Mouse (Mus musculus): ENCODE results near the gene Asb2. TPM values are rescaled to one million over a fixed set of nuclear protein-coding genes. Genes with fewer than 3 reads are reported as not detected.

The Asb2 gene
- total and polyA plus RNA-seq, 2 experiments from 2014 or later = 380 to 632 TPM

GRCm38 (mm10) chr12:103281912-103282311 is 73.9 kb downstream of the Asb2 start:
- H3K4me3 ChIP-seq (ENCODE audit: low read depth, low read length) = no peak overlapping the region
- peak; percentile 5 for DNase-seq (ENCODE audit: low spot score)
- H3K9me3 ChIP-seq (replicated peaks; ENCODE audit: control insufficient read depth, low read length) = no peaks in the 10 kb centered on the region
- peaks cover 10% of the 10 kb centered on the region; the same call in 1 of the 2 replicates for H3K27me3 ChIP-seq (ENCODE audit: control insufficient read depth, insufficient read depth, low read length)
- H3K4me1 ChIP-seq (ENCODE audit: control insufficient read depth, insufficient read depth) = no peaks in the 10 kb centered on the region
- 34% methylated on average over 4 of the region's 4 CpGs for WGBS
- no peak overlapping the region for H3K9ac ChIP-seq (replicated peaks; ENCODE audit: low read depth, low read length)
- H3K4me2 ChIP-seq (ENCODE audit: low read depth, low read length) = no peak overlapping the region
- TF ChIP-seq EP300 (IDR thresholded peaks at IDR 0.05; ENCODE audit: low read depth) = no peak
- no peak for TF ChIP-seq CTCF (IDR thresholded peaks at IDR 0.05; ENCODE audit: low read depth)
- H3K36me3 ChIP-seq (replicated peaks; ENCODE audit: control insufficient read depth, insufficient read depth, low read length) = no peaks in the 10 kb centered on the region
- no peak overlapping the region for H3K27ac ChIP-seq (ENCODE audit: low read depth)
- ATAC-seq (ENCODE audit: insufficient read depth, low read depth) = no peak; the same call in 1 of the 2 replicates

GRCm38 (mm10) chr12:103281491-103281890 is 74.3 kb downstream of the Asb2 start:
- TF ChIP-seq EP300 (IDR thresholded peaks at IDR 0.05; ENCODE audit: low read depth) = no peak
- TF ChIP-seq CTCF (IDR thresholded peaks at IDR 0.05; ENCODE audit: low read depth) = no peak
- Histone ChIP-seq H3K4me1 (ENCODE audit: control insufficient read depth, insufficient read depth) (no peaks in the 10 kb centered on the region), H3K9me3 (replicated peaks; ENCODE audit: control insufficient read depth, low read length) (no peaks in the 10 kb centered on the region), H3K27me3 (ENCODE audit: control insufficient read depth, insufficient read depth, low read length) (peaks cover 10% of the 10 kb centered on the region; the same call in 1 of the 2 replicates), H3K27ac (ENCODE audit: low read depth) (no peak overlapping the region), H3K4me3 (ENCODE audit: low read depth, low read length) (no peak overlapping the region), H3K4me2 (ENCODE audit: low read depth, low read length) (no peak overlapping the region), H3K9ac (replicated peaks; ENCODE audit: low read depth, low read length) (no peak overlapping the region), H3K36me3 (replicated peaks; ENCODE audit: control insufficient read depth, insufficient read depth, low read length) (no peaks in the 10 kb centered on the region)
- DNase-seq (ENCODE audit: low spot score) (no peak), ATAC-seq (ENCODE audit: insufficient read depth, low read depth) (no peak)
- WGBS = 46% methylated on average over 2 of the region's 2 CpGs

GRCm38 (mm10) chr12:103276422-103276821 is 79.4 kb downstream of the Asb2 start:
- peaks cover 4% of the 10 kb centered on the region; the same call in 1 of the 2 replicates for H3K27me3 ChIP-seq (ENCODE audit: control insufficient read depth, insufficient read depth, low read length)
- no peak overlapping the region for H3K4me3 ChIP-seq (ENCODE audit: low read depth, low read length)
- no peaks in the 10 kb centered on the region for H3K9me3 ChIP-seq (replicated peaks; ENCODE audit: control insufficient read depth, low read length)
- no peak overlapping the region for H3K9ac ChIP-seq (replicated peaks; ENCODE audit: low read depth, low read length)
- H3K36me3 ChIP-seq (replicated peaks; ENCODE audit: control insufficient read depth, insufficient read depth, low read length) = no peaks in the 10 kb centered on the region
- no peak for TF ChIP-seq CTCF (IDR thresholded peaks at IDR 0.05; ENCODE audit: low read depth)
- no peak for TF ChIP-seq EP300 (IDR thresholded peaks at IDR 0.05; ENCODE audit: low read depth)
- H3K4me2 ChIP-seq (ENCODE audit: low read depth, low read length) = no peak overlapping the region
- WGBS = 65% methylated on average over 4 of the region's 4 CpGs
- DNase-seq (ENCODE audit: low spot score) (no peak), ATAC-seq (ENCODE audit: insufficient read depth, low read depth) (no peak)
- H3K4me1 ChIP-seq (ENCODE audit: control insufficient read depth, insufficient read depth) = no peaks in the 10 kb centered on the region
- H3K27ac ChIP-seq (ENCODE audit: low read depth) = no peak overlapping the region

- 86% methylated on average over 2 of the region's 2 CpGs for WGBS
- TF ChIP-seq CTCF (IDR thresholded peaks at IDR 0.05; ENCODE audit: low read depth) = no peak
- TF ChIP-seq EP300 (IDR thresholded peaks at IDR 0.05; ENCODE audit: low read depth) = no peak
- Histone ChIP-seq H3K4me1 (ENCODE audit: control insufficient read depth, insufficient read depth) (no peaks in the 10 kb centered on the region), H3K27me3 (ENCODE audit: control insufficient read depth, insufficient read depth, low read length) (no peaks in the 10 kb centered on the region), H3K9ac (replicated peaks; ENCODE audit: low read depth, low read length) (no peak overlapping the region), H3K36me3 (replicated peaks; ENCODE audit: control insufficient read depth, insufficient read depth, low read length) (no peaks in the 10 kb centered on the region), H3K4me2 (ENCODE audit: low read depth, low read length) (no peak overlapping the region), H3K27ac (ENCODE audit: low read depth) (no peak overlapping the region), H3K4me3 (ENCODE audit: low read depth, low read length) (no peak overlapping the region), H3K9me3 (replicated peaks; ENCODE audit: control insufficient read depth, low read length) (no peaks in the 10 kb centered on the region)
- no peak for ATAC-seq (ENCODE audit: insufficient read depth, low read depth)
- no peak for DNase-seq (ENCODE audit: low spot score)
Observed at GRCm38 (mm10) chr12:103273732-103274131, 82.1 kb downstream of the Asb2 start.

GRCm38 (mm10) chr12:103273051-103273450 is 82.8 kb downstream of the Asb2 start:
- TF ChIP-seq CTCF (IDR thresholded peaks at IDR 0.05; ENCODE audit: low read depth) = no peak
- no peak for TF ChIP-seq EP300 (IDR thresholded peaks at IDR 0.05; ENCODE audit: low read depth)
- Histone ChIP-seq H3K36me3 (replicated peaks; ENCODE audit: control insufficient read depth, insufficient read depth, low read length) (no peaks in the 10 kb centered on the region), H3K4me1 (ENCODE audit: control insufficient read depth, insufficient read depth) (no peaks in the 10 kb centered on the region), H3K4me2 (ENCODE audit: low read depth, low read length) (no peak overlapping the region), H3K27ac (ENCODE audit: low read depth) (no peak overlapping the region), H3K4me3 (ENCODE audit: low read depth, low read length) (no peak overlapping the region), H3K9ac (replicated peaks; ENCODE audit: low read depth, low read length) (no peak overlapping the region), H3K27me3 (ENCODE audit: control insufficient read depth, insufficient read depth, low read length) (no peaks in the 10 kb centered on the region), H3K9me3 (replicated peaks; ENCODE audit: control insufficient read depth, low read length) (no peaks in the 10 kb centered on the region)
- no peak for ATAC-seq (ENCODE audit: insufficient read depth, low read depth)
- DNase-seq (ENCODE audit: low spot score) = no peak
- 55% methylated on average over 6 of the region's 6 CpGs for WGBS

- DNase-seq (ENCODE audit: low spot score) = no peak
- H3K36me3 ChIP-seq (replicated peaks; ENCODE audit: control insufficient read depth, insufficient read depth, low read length) = no peaks in the 10 kb centered on the region
- H3K9me3 ChIP-seq (replicated peaks; ENCODE audit: control insufficient read depth, low read length) = no peaks in the 10 kb centered on the region
- no peaks in the 10 kb centered on the region for H3K27me3 ChIP-seq (ENCODE audit: control insufficient read depth, insufficient read depth, low read length)
- no peak overlapping the region for H3K9ac ChIP-seq (replicated peaks; ENCODE audit: low read depth, low read length)
- ATAC-seq (ENCODE audit: insufficient read depth, low read depth) = no peak
- no peak overlapping the region for H3K4me3 ChIP-seq (ENCODE audit: low read depth, low read length)
- H3K27ac ChIP-seq (ENCODE audit: low read depth) = no peak overlapping the region
- WGBS = 77% methylated on average over 3 of the region's 3 CpGs
- no peak overlapping the region for H3K4me2 ChIP-seq (ENCODE audit: low read depth, low read length)
- no peaks in the 10 kb centered on the region for H3K4me1 ChIP-seq (ENCODE audit: control insufficient read depth, insufficient read depth)
- no peak for TF ChIP-seq CTCF (IDR thresholded peaks at IDR 0.05; ENCODE audit: low read depth)
- no peak for TF ChIP-seq EP300 (IDR thresholded peaks at IDR 0.05; ENCODE audit: low read depth)
Observed at GRCm38 (mm10) chr12:103272176-103272575, 83.6 kb downstream of the Asb2 start.

Other genes with a start within 250 kb of the Asb2 start
- gene Prima1, start 113.9 kb downstream of the Asb2 start, total RNA-seq (2014; rRNA removed; ENCODE audit: low replicate concordance) = not detected in 2 replicates
- 0.14 TPM in 1 of 2 replicates, not detected in the other for gene Prima1, start 113.9 kb downstream of the Asb2 start, polyA plus RNA-seq (2015; fragmentation: Nextera tagmentation; extraction: Ambion mirVana)
- gene Fam181a, start 45.0 kb downstream of the Asb2 start, total RNA-seq (2014; rRNA removed; ENCODE audit: low replicate concordance) = not detected in 2 replicates
- gene Fam181a, start 45.0 kb downstream of the Asb2 start, polyA plus RNA-seq (2015; fragmentation: Nextera tagmentation; extraction: Ambion mirVana) = not detected in 2 replicates
- gene Otub2, start 32.7 kb upstream of the Asb2 start, total RNA-seq (2014; rRNA removed; ENCODE audit: low replicate concordance) = 8.6 and 12.2 TPM in 2 replicates
- 5.0 and 5.7 TPM in 2 replicates for gene Otub2, start 32.7 kb upstream of the Asb2 start, polyA plus RNA-seq (2015; fragmentation: Nextera tagmentation; extraction: Ambion mirVana)
- 2.5 and 2.8 TPM in 2 replicates for gene 9330161L09Rik, start 51.8 kb upstream of the Asb2 start, total RNA-seq (2014; rRNA removed; ENCODE audit: low replicate concordance)
- gene 9330161L09Rik, start 51.8 kb upstream of the Asb2 start, polyA plus RNA-seq (2015; fragmentation: Nextera tagmentation; extraction: Ambion mirVana) = 0.27 and 0.34 TPM in 2 replicates
- 86.1 and 165 TPM in 2 replicates for gene Ddx24, start 69.8 kb upstream of the Asb2 start, total RNA-seq (2014; rRNA removed; ENCODE audit: low replicate concordance)
- 80.0 and 95.3 TPM in 2 replicates for gene Ddx24, start 69.8 kb upstream of the Asb2 start, polyA plus RNA-seq (2015; fragmentation: Nextera tagmentation; extraction: Ambion mirVana)
- 39.5 and 47.2 TPM in 2 replicates for gene Ifi27, start 78.2 kb upstream of the Asb2 start, total RNA-seq (2014; rRNA removed; ENCODE audit: low replicate concordance)
- 30.4 and 30.8 TPM in 2 replicates for gene Ifi27, start 78.2 kb upstream of the Asb2 start, polyA plus RNA-seq (2015; fragmentation: Nextera tagmentation; extraction: Ambion mirVana)
- gene Ifi27l2a, start 87.7 kb upstream of the Asb2 start, total RNA-seq (2014; rRNA removed; ENCODE audit: low replicate concordance) = 65.8 and 156 TPM in 2 replicates
- gene Ifi27l2a, start 87.7 kb upstream of the Asb2 start, polyA plus RNA-seq (2015; fragmentation: Nextera tagmentation; extraction: Ambion mirVana) = 51.0 and 68.2 TPM in 2 replicates
- gene Ifi27l2b, start 101.2 kb upstream of the Asb2 start, total RNA-seq (2014; rRNA removed; ENCODE audit: low replicate concordance) = not detected in 2 replicates
- gene Ifi27l2b, start 101.2 kb upstream of the Asb2 start, polyA plus RNA-seq (2015; fragmentation: Nextera tagmentation; extraction: Ambion mirVana) = 0.29 and 0.63 TPM in 2 replicates
- gene Ppp4r4, start 176.3 kb upstream of the Asb2 start, total RNA-seq (2014; rRNA removed; ENCODE audit: low replicate concordance) = 1.1 TPM in 1 of 2 replicates, not detected in the other
- gene Ppp4r4, start 176.3 kb upstream of the Asb2 start, polyA plus RNA-seq (2015; fragmentation: Nextera tagmentation; extraction: Ambion mirVana) = 0.05 and 0.12 TPM in 2 replicates